Mouse (Mus musculus) cerebellum, postnatal 36 days (tissue): Measurements from ENCODE around the gene Prss23.
A peak's percentile ranks its signal among the peaks of the same experiment; 100 is the strongest.

Experiments used
- DNase-seq, 2 experiments: peaks; one replicate each; pipeline ENCODE4 v3.0.0; 2021 to 2022; ENCODE audit warnings: mixed read lengths in 2 of 2

Prss23 gene

GRCm38 (mm10) chr7:89526731-89527429 lies at the start of gene Prss23:
Gene Prss23 (minus strand): TSS chr7:89527187.
- no peak for DNase-seq

GRCm38 (mm10) chr7:89576127-89576526 lies 49.1 kb upstream of the Prss23 start:
- no peak for DNase-seq

DNA sequence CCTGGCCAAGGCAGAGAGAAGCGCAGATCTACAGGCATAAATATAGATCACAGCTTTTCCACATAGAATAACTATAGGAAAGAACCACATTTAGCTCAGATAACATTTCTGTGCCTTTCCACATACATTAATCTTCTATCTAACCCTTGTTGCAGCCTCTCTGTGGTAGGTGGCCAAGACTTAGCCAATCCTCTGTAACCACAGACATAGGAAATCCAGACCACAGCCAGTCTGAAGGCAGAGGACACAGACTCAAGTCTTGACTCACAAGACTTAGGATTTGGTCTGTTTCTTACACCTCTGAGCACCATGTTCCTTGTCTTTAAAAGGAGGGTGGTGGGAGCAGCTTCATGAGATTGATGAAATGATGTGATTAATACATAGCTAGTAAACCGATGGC lies 37.6 kb upstream of the Prss23 start:
- DNase-seq: no peak

GRCm38 (mm10) chr7:89563501-89563900 lies 36.5 kb upstream of the Prss23 start:
- DNase-seq: no peak

GRCm38 (mm10) chr7:89562140-89562539 lies 35.2 kb upstream of the Prss23 start:
- no peak for DNase-seq

GRCm38 (mm10) chr7:89560939-89561338 lies 34.0 kb upstream of the Prss23 start:
- no peak for DNase-seq

- no peak for DNase-seq
Observed at GRCm38 (mm10) chr7:89559633-89560032, 32.6 kb upstream of the Prss23 start.

DNA sequence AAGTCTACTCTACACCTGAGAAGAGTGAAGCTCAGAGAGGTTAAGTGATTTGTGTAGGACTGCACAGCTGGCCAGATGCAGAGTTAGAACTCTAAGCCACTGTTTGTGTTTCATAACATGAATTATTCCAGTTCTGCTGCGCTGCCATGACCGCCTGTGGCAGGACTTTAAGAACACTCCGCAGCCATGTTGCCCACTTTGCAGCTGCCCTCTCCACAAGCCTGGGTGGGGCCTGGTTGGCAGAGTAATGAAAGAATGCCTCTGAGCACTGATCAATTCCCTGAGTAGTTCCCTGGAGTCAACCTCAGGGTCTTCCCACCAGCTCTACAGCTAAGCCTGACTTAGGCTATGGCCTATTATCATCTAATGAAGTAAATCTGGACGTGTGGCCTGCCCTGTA lies 32.1 kb upstream of the Prss23 start:
- no peak for DNase-seq

DNA sequence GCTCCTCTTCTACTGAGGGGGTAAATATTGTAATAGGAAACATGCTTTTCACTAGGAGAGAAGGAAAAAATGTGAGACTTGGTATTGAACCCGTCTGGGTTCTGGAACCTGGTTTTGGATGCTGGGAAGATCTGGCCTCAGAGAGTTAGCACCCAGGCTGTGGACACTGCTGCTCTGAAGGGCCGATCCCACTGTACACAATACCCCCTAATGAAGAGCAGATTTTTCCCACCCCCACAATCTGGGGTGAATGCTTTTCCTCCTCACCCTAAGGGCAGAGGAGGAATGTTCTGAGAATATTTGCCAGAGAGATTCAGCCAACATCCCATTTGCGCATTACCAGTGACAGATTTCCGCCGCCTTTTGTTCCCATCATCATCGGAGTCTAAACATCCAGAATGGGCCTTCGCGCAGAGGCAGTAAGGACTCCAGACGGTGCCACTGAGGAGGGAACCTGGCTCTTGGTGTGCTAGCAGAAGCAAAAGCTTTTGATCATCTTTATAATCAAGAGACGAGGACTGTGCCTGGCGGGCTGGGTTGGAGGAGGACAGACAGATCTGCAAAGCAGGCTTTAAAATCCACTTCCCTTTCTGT lies 31.6 kb upstream of the Prss23 start:
- DNase-seq: no peak

DNA sequence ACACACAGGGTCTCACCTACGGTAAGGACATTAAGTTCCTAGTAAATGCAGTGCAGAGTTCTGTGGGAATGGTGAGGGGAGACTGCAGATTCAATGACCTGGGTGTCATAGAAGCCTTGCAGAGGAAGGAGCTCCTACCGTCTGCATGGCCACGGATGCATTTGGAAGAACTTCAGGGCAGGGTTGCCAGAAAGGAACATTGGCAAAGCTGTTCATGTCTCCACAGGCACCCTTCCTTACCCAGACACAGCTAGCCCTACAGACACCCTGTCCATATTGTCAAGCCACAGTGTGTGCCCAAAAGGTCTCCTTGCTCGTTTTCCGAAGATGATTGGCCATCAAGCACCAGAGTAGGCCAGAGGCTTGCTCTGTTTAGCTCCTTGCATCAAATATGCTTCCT lies 30.1 kb upstream of the Prss23 start:
- peak; percentile 21 to 30 for DNase-seq

GRCm38 (mm10) chr7:89556652-89557051 lies 29.7 kb upstream of the Prss23 start:
- DNase-seq: no peak

DNA sequence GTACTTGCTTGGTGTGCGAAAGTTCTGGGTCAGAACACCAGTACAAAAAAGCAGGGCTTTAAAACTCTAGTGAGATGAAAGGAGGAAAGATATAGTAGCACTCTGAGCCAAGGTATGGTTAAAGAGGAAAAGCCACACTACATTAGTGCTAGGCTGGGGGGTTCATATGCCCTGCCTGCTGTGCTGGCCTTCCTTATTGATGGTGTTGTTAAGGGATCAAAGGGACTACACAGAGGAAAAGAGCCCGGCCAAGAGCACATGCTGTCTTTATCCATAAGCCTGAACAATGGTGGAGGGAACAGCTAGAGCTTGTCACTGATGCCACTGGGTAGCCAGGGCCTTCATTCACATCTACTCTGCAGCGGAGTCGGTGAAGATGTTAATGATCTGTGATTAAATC lies 28.2 kb upstream of the Prss23 start:
- DNase-seq: no peak

- DNase-seq: no peak
Observed at GRCm38 (mm10) chr7:89554068-89554467, 27.1 kb upstream of the Prss23 start.

DNA sequence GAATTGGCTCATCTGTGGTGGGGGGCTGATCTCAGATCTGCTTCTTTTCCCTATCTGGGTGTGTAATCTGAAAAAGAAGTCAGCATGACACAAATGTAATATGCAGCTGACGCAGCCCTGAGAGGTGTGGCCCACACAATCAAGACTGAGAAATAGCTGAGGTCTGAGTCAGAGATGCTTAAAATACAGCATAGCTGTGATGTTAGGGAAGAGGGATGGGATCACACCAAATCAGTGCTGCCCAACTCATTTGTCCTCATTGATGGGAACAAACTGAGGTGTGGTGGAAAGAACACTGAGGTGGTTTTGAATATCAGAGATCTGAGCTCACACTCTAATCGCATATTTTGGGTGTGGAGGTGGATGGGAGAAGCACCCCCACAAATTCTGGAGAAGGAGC lies 14.0 kb upstream of the Prss23 start:
- no peak for DNase-seq

DNA sequence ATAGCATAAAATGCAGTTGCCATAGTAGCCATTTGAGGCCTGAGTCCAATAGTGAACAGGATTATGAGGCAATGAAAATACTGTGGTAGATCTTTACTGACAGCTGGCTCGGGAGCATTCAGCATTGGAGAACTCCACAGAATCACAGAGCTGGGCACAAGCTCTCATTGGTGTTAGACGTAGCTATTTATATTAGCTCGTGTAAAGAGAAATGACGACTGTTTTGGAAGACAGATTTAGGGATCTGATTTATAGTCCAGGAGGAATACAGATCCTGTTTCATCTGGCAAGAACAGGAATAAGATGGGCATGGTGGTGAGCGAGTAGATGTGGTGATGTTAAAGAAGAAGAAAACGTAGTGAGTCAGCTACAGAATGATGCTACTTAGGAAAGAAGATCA lies 12.4 kb upstream of the Prss23 start:
- no peak for DNase-seq

GRCm38 (mm10) chr7:89527430-89527856 lies 456 bp upstream of the Prss23 start:
- DNase-seq: no peak

DNA sequence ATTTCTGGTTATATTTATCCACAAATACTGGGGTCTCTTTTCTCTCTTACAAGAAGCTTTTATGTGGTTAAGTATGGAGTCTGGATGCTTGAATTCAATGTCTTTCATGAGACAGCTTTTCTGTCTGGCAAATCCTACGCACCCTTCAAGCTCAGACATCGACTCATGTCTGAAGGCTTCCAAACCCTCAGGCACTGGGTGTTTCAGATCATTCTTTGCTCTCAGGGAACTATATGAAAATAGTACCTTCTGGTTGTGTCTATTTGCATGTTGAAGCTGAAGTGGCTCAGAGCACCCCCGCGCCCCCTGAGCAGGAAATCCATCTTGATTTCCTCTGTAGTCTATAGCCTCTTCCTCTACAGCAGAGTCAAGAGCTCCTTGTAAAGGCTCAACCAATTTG lies 3.2 kb downstream of the Prss23 start:
- no peak for DNase-seq

- no peak for DNase-seq
Observed at GRCm38 (mm10) chr7:89522170-89522569, 4.8 kb downstream of the Prss23 start.

DNA sequence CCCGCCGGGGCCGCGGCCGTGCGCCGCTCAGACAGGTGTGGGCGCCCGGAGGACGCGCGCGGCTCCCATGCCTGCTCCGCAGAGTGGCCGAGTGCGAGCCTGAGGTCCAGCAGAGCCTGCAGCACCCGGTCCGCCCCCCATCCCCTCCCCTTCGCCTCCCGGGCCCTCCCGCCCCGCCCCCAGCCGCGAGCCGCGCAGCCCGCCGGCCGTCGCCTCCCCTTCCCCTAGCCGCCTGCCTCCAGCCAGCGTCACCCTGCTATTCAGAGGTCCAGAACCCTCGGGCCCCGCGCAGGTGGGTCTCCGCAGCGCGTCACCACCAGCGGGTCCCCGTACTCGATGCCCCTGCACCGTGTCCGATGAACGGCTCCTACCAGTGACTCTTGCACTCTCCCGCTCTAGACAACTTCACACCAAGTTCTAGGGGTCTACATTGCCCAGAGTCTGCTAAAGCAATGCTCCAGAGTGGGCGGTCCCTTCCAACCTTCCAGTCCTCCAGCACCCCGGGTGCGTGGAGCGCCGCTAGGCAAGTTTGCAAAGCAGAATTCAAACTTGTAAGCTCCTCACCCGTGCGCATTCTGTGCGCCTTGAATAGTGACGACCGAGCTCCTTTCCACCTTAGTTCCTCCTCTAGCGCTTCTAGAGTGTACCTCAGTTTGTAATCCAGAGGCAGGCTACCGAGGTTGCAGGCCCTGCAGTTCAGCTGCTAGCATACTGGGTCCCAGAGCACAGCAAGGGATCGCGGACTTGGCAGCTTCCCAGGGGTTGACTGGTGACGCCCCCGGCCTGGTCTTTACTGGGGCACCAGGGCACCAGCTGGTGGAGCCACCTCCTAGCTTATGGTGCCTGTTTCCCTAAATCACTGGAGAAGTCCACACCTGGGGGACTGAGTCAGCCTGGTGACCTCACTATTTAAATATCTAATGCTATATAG lies 9.3 kb downstream of the Prss23 start:
- DNase-seq: peak; percentile 32 to 42

DNA sequence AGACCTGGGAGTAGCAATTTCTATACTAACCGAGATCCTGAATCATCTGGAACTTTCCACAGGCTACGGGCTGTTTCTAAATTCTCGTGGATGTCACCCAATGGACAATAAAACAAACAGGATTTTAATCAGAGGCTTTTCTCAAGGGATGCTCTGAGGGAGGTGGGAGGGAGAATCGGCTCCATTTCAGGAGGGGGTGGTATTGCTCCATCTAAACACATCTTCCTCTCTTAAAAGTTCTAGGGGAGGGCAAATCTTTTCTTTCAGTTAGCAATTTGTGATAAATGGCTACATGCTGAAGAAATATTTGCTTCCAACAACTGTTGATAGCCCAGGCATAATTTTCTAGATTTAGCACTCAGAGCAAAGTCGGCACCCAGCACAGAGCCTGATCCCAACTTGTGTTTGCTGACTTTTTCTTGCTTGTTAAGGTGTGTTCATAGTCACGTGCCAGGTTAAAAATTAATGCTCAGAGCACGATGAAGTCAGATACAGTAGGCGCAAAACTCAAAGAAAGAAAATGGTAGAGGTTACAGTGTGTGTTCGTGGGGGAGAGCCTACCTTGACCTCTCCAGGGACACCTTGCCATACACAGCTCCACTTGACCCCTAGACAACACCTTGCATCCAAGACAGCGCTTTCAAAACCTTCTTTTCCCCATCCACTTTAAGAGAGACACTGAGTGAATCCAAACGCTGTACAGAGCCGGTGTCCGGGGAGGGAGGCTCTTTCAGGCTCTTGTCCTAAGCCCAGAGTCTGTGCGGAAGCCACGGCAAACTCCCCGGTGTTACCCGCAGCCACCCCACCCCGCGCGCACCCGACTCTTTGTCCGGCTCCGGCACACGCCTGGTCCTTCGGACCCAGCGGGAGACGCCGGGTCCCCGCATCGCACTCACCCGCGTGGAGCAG lies 10.2 kb downstream of the Prss23 start:
- peak in 1 of 2 experiments; percentile 12 for DNase-seq

GRCm38 (mm10) chr7:89511921-89512514 lies 15.0 kb downstream of the Prss23 start:
- DNase-seq: no peak

GRCm38 (mm10) chr7:89508672-89509071 lies 18.3 kb downstream of the Prss23 start:
- DNase-seq: no peak
